Mouse (Mus musculus) brain, embryonic 18.5 days (tissue): ENCODE data around the gene Gmnc.

ENCODE experiments used
- DNase-seq: peaks from one replicate; pipeline ENCODE4 v3.0.0-alpha.2; 2012; ENCODE audit warnings: low read depth, low spot score

Gene Gmnc

GRCm38 (mm10) chr16:26991477-26992300 lies at the start of gene Gmnc:
Gene Gmnc (minus strand): TSS chr16:26991652.
- no peak for DNase-seq

- no peak for DNase-seq
Observed at GRCm38 (mm10) chr16:27027281-27027680, 35.8 kb upstream of the Gmnc start.

GRCm38 (mm10) chr16:27026226-27026625 lies 34.8 kb upstream of the Gmnc start:
- no peak for DNase-seq

GRCm38 (mm10) chr16:27022746-27023145 lies 31.3 kb upstream of the Gmnc start:
- no peak for DNase-seq

GRCm38 (mm10) chr16:27017309-27017708 lies 25.9 kb upstream of the Gmnc start:
- no peak for DNase-seq

GRCm38 (mm10) chr16:27002714-27003113 lies 11.3 kb upstream of the Gmnc start:
- no peak for DNase-seq

GRCm38 (mm10) chr16:26999563-26999962 lies 8.1 kb upstream of the Gmnc start:
- DNase-seq: no peak

GRCm38 (mm10) chr16:26989415-26990315 lies 1.8 kb downstream of the Gmnc start:
- no peak for DNase-seq

GRCm38 (mm10) chr16:26988188-26988587 lies 3.3 kb downstream of the Gmnc start:
- no peak for DNase-seq

- no peak for DNase-seq
Observed at GRCm38 (mm10) chr16:26985796-26986195, 5.7 kb downstream of the Gmnc start.

- no peak for DNase-seq
Observed at GRCm38 (mm10) chr16:26982112-26982511, 9.3 kb downstream of the Gmnc start.

- DNase-seq: peak; percentile 1
Observed at GRCm38 (mm10) chr16:26967967-26968366, 23.5 kb downstream of the Gmnc start.

- DNase-seq: no peak
Observed at GRCm38 (mm10) chr16:26966830-26967229, 24.6 kb downstream of the Gmnc start.

- no peak for DNase-seq
Observed at GRCm38 (mm10) chr16:26961971-26962370, 29.5 kb downstream of the Gmnc start.

GRCm38 (mm10) chr16:26951601-26952000 lies 39.9 kb downstream of the Gmnc start:
- DNase-seq: no peak

GRCm38 (mm10) chr16:26950209-26950608 lies 41.2 kb downstream of the Gmnc start:
- DNase-seq: no peak

- DNase-seq: no peak
Observed at GRCm38 (mm10) chr16:26903968-26904367, 87.5 kb downstream of the Gmnc start.

- no peak for DNase-seq
Observed at GRCm38 (mm10) chr16:26901471-26901870, 90.0 kb downstream of the Gmnc start.

GRCm38 (mm10) chr16:26886337-26886736 lies 105.1 kb downstream of the Gmnc start:
- no peak for DNase-seq

- DNase-seq: no peak
Observed at GRCm38 (mm10) chr16:26876885-26877284, 114.6 kb downstream of the Gmnc start.
